Mouse (Mus musculus) CD4-positive, CD25-positive, alpha-beta regulatory T cell, adult 4 months (primary cell): ENCODE results near the gene Gm14137. TPM values are rescaled to one million over a fixed set of nuclear protein-coding genes. Genes with fewer than 3 reads are reported as not detected.

Source experiments
- polyA plus RNA-seq, 2 experiments: library from polyadenylated mRNA; unstranded; fragments of 100-300 nt; shearing (Covaris generic); gene quantifications; one replicate each; pipeline ENCODE4 v1.2.1; 2017

Gm14137 gene
- polyA plus RNA-seq, 2 experiments from 2014 or later = 0.38 to 0.57 TPM

Other genes starting within 250 kb of the Gm14137 start
- 1 to 10 TPM in 1 of 2 experiments, under 1 TPM in 1; 0.96 to 1.5 TPM for gene Chst14, start 248.0 kb upstream of the Gm14137 start, polyA plus RNA-seq
- gene Ccdc32, start 145.1 kb upstream of the Gm14137 start, polyA plus RNA-seq = 10 to 100 TPM; 24.2 to 30.7 TPM
- gene Rpusd2, start 139.7 kb upstream of the Gm14137 start, polyA plus RNA-seq = 1 to 10 TPM; 1.3 to 2.3 TPM
- 10 to 100 TPM in 1 of 2 experiments, 1 to 10 TPM in 1; 3.5 to 13.5 TPM for gene Knl1, start 127.4 kb upstream of the Gm14137 start, polyA plus RNA-seq
- 1 to 10 TPM; 3.6 to 4.6 TPM for gene Rad51, start 61.7 kb upstream of the Gm14137 start, polyA plus RNA-seq
- 10 to 100 TPM; 15.9 to 20.8 TPM for gene Rmdn3, start 17.5 kb upstream of the Gm14137 start, polyA plus RNA-seq
- gene Gchfr, start 6.7 kb upstream of the Gm14137 start, polyA plus RNA-seq = not detected
- 10 to 100 TPM; 54.5 to 71.7 TPM for gene Zfyve19, start 34.1 kb downstream of the Gm14137 start, polyA plus RNA-seq
- 10 to 100 TPM; 16.0 to 16.6 TPM for gene Dnajc17, start 34.3 kb downstream of the Gm14137 start, polyA plus RNA-seq
- not detected for gene Ppp1r14d, start 55.4 kb downstream of the Gm14137 start, polyA plus RNA-seq
- gene Spint1, start 62.9 kb downstream of the Gm14137 start, polyA plus RNA-seq = not detected
- not detected for gene Rhov, start 96.8 kb downstream of the Gm14137 start, polyA plus RNA-seq
- 10 to 100 TPM in 1 of 2 experiments, 1 to 10 TPM in 1; 4.7 to 13.0 TPM for gene Vps18, start 114.2 kb downstream of the Gm14137 start, polyA plus RNA-seq
- not detected for gene Dll4, start 151.3 kb downstream of the Gm14137 start, polyA plus RNA-seq
- gene Chac1, start 176.7 kb downstream of the Gm14137 start, polyA plus RNA-seq = not detected